Mouse (Mus musculus): ENCODE results near the gene Tas1r1.
A peak's percentile ranks its signal among the peaks of the same experiment; 100 is the strongest.
"Not testable (repeated sequence)": the region's sequence is repeated elsewhere in the genome, so short reads cannot be mapped to it uniquely, and the experiment has no call there.

Tas1r1 gene

DNA sequence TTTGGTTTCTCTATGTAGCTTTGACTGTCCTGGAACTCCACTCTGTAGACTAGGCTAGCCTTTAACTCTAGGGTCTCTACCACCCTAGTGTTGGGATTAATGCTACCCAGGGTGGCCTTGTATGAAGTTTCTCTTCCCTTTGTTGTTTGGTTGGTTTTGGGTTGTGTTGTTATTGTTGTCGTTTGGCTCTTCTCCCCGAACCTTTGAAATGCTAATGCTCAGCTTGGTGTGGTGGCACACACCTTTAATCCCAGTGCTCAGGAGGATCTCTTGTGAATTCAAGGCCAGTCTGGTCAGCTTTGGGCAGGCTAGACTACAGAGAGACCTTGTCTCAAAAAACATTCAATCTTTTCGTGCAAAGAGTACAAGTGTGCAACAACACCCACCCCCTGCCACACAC is 4.8 kb upstream of the Tas1r1 start:
- no peak for DNase-seq (ENCODE audit: low spot score in 2 of 2)

DNA sequence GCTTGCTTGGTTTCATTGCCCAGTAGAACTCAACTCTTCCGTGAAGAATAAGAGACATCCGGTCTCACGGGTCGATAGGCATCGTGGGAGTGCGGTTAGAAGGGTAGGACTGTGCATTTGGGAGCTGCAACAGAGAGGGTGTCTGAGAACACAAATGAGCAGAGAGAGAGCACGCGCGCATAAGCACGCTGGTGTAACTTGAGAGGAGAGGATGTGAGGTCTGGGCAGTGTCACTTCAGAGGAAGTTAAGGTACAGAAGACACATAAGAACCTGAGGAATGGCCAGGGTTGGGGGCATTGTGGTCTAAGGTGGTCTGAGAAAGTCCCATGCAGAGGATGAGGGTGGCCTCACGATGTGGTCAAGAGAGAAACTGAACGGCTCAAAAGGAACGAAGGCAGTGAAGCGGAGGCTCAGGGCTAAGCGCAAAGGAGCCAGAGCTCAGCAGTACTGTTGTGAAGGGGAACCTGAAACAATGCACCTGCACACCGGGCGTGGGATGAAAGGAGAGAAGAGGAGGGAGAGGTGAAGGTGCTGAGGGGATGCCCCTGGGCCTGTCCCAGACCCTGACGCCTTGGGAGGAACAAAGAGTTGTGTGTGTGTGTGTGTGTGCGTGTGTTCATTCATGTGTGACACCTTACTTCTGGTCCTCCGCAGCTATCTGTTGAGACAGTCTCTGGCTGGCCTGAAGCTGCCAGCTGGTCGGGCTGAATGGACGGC is 3.7 kb upstream of the Tas1r1 start:
- DNase-seq (ENCODE audit: low spot score in 2 of 2): no peak

DNA sequence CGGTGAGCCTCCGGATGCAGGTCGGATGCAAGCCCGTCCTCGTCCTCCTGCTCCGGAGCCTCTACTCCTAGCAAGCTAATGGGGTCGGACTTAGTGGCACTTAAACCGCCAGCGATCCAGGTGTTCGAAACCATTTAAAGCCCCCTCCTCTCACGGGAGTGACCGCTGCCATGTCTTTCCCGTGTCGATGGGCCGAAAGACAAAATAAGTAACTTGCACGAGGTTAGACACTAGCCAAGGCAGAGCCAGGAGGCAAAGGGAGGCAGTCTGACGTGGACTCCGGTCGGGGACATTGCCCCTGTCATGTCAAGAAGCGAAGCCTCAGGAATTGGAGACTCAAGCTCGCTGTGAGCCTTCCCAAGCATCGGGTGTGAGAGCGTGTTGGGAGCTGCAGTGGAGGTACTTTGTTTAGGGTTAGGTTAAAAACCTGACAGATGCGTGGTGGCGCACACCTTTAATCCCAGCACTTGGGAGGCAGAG is 1.5 kb upstream of the Tas1r1 start:
- DNase-seq (ENCODE audit: low spot score in 2 of 2): no peak

DNA sequence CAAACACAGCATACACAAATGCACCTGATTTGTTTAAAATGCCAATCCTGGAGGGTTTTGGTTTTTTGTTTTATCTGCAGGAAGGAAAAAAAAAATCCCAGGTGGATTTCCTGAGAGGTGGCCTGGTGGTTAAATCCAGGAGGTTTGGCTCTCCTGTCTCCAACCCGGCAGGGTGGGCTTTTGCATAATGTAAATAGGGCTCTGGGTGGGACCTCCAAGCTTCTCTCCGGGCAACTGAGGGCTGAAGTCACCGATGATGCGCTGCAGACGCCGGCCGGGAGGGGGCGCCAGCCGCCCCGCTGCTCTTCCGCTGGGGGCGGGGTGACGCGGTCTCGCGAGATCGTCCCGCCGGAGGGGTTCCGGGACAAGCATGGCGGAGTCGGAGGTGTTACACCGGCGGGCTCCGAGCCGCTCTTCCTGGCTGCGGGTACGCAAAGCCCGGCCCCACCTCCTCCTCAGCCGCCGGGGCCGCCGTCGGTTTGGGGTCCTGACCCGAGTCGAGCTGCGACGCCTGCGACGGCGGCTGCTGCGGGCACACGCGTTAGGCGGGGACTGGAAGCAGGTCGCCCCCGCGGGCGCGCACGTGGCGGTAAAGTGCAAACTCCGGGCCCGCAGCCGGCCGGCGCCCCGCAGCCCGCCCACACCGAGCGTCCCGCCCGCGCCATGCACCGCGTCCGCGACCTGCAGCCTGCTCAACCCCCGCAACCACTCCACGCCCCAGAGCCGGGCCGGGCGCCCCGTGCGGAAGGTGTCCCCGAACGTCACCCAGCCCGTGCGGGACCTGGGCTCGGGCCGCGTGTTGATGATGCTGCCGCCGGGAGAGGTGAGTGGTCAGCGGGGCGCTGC is 840 bp upstream of the Tas1r1 start, which contains the start of gene Nol9:
Gene Nol9 (plus strand): TSS at position 337 of the 846 bp plus-strand sequence.
- peak; percentile 84 to 93 for DNase-seq (ENCODE audit: low spot score in 2 of 2)

DNA sequence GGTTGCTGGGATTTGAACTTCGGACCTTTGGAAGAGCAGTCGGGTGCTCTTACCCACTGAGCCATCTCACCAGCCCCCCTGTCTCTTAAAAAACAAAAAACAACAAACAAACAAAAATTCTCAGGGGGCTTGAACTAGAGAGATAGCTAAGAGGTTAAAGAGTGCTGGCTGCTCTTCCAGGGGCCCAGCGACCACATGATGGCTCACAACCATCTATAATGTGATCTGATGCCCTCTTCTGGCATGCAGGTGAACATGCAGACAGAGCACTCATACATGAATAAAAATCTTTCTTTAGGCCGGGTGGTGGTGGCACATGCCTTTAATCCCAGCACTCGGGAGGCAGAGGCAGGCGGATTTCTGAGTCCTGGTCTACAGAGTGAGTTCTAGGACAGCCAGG is 1.9 kb downstream of the Tas1r1 start:
- not testable (repeated sequence) for DNase-seq (ENCODE audit: low spot score in 2 of 2)

DNA sequence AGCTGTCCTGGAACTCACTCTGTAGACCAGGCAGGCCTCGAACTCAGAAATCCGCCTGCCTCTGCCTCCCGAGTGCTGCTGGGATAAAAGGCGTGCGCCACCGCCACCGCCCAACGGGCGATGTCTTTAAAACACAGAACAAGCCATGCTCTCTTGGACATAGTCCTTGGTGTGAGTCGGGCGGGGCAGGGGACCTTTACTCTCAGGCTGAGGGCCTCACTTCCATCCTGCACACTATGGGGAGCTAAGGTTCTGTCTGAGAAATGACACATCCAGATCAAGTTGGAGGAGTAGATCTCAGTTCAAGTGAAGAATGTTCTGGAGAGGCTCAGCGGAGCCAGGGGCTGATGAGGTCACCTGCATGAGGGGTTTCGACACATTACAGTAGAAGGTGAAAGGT is 5.4 kb downstream of the Tas1r1 start:
- DNase-seq (ENCODE audit: low spot score in 2 of 2): no peak

DNA sequence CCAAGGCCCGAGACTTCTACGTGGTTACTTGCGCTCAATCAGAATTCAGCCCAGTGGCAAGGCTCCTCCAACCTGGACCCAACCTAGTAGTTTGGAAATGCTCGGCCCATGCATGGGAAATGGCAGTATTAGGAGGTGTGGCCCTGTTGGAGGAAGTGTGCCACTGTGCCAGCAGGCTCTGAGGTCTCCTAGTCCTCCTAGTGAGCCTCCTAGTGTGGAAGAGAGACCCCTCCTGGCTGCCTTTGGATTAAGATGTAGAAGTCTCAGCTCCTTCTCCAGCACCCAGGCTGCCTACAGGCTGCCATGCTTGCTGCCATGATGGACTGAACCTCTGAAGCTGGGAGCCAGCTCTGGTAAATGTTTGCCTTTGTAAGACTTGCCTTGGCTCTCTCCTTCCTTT is 8.4 kb downstream of the Tas1r1 start:
- no peak for DNase-seq (ENCODE audit: low spot score in 2 of 2)

DNA sequence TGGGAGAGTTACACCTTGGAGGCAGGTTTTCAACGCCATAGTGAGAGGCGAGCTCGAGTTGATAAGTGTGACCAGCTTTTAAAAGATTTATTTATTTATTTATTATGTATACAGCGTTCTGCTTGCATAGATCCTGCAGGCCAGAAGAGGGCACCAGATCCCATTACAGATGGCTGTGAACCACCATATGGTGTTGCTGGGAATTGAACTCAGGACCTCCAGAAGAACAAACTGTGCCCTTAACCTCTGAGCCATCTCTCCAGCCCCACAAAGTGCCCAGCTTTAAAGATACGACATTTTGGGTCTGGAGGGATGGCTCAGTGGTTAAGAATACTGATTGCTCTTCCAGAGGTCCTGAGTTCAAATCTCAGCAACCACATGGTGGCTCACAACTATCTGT is 9.3 kb downstream of the Tas1r1 start:
- DNase-seq (ENCODE audit: low spot score in 2 of 2): no peak

DNA sequence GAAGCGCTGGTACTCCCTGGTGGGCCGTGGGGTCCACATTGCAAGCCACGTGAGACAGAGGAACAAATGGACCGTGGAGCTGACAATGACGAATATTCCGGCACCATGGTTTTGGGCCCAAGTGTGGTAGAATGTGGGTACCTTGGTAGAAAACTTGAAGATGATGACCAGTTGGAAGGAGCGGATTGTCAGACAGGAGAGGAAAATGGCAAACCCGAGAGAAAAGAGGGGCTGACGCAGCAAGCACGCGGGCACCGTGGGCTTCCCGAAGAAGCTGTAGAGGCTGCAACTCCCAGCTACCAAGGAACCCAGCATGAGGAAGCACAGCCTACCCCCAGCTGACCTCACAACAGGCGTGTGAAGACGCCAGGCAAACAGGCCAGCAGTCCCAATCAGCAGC is 9.9 kb downstream of the Tas1r1 start:
- DNase-seq (ENCODE audit: low spot score in 2 of 2): no peak

DNA sequence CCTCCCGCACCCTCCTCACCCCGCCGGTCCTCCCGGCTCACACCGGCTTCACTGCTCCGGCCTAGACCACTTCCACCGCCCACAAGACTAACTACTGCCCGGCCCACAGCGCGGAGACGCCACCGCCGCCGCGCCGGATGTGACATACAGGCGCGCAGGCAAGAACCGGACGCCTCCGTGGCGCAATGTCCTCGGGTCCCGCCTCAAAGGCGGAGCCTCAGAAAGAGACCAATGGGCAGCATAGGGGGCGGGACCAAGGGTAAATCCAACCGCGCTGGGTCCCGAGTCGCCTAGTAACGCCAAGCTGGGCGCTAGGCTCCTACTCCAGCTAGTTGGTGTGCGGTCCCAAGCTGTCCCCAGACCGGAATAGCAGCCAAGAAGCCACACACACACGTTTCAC is 10.8 kb downstream of the Tas1r1 start, which contains the start of gene Zbtb48:
Gene Zbtb48 (minus strand): TSS at position 148 of the 400 bp plus-strand sequence.
- DNase-seq (ENCODE audit: low spot score in 2 of 2): peak; percentile 96

DNA sequence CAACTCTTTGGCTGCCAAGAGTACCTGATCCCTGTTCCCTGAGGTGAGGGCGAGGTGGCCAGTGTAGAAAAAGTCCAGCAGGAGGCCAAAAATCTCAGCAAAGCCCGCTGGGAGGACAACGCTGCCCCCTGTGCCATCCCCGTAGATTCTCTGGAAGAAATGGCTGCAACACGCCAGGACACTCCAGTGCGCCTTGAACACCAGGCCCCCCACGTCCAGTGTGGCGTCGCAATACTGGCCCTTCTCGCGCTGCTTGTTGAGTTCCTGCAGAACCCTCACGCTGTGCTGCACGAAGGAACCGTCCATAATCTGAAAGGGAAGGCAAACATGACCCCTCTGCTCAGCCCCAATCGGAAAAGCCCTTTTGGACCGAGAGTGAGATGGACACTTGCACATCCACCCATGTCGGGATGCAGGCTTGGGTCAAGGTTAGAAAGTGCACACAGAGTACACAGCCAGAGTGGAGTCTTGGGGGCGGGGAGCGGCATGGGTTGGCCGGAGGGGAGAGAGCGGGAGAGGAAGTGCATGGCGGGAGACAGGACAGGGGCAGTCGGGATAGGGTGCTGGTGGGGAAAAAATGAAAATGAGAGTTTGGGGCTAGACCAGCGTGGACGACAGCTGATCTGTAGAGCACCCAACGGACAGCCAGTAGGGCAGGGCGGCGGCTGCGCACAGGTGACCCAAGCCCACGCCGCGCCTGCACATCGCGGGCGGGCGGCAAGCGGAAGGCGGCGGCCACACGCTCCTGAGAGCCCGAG is 11.4 kb downstream of the Tas1r1 start:
- no peak for DNase-seq (ENCODE audit: low spot score in 2 of 2)

DNA sequence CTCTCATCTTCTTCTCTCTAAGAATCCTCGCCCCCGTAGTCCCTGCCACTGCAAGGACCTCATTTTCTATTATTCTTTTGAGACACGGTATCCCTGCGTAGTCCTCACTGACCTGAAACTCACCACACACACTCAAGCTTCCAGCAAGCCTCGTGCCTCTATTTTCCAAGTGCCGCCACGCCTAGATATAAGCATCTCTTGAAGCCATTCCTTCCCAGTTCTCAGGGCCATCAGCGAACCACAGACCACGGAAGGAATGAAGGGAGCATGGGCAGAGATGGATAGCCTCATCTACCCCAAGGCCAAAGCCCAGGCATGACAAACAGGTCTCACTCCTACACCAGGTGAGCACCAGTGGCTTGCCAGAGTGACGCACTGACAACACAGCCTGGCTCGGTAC is 13.8 kb downstream of the Tas1r1 start:
- DNase-seq (ENCODE audit: low spot score in 2 of 2): no peak

DNA sequence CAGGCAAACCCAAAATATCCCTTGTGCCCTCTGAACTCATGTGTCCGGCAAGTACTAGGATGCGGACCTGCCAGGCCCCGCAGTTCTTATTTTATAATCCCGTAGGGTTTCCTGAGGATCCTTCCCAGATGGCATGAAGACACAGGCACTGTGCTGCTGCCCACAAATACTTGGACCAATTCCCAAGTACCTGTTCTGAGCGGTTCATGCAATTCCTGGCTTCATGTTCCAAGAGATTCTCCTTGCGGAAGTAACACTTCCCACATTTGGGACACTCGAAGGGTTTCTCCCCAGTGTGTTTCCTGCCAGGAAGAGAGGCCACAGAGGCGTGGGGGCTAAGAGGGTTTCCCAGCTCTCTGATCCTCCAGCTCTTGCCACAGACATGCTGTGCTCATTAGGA is 15.9 kb downstream of the Tas1r1 start:
- no peak for DNase-seq (ENCODE audit: low spot score in 2 of 2)

DNA sequence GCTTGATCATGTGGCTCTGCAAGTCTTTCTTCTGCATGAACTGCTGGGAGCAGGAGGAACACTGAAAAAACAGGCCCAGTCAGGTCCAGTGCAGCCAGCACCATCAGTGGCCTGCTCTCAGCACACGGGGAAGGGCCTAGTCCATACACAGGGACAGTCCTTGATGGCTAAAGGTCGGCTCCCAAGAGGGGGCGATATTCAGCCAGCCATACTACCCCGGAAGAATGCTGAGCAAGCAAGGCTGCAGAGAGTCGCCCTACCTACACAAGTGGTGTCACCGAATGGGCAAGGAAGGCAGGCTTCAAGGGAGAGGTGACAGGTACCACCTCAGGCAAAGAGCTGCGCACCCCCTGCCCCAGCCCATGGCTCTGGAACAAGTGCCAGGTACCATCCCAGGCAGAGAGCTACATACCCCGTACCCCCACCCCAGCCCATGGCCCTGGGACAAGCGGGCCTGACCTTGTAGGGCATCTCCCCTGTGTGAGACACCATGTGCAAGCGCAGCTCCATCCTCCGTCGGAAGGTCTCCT is 16.7 kb downstream of the Tas1r1 start:
- DNase-seq (ENCODE audit: low spot score in 2 of 2): no peak

DNA sequence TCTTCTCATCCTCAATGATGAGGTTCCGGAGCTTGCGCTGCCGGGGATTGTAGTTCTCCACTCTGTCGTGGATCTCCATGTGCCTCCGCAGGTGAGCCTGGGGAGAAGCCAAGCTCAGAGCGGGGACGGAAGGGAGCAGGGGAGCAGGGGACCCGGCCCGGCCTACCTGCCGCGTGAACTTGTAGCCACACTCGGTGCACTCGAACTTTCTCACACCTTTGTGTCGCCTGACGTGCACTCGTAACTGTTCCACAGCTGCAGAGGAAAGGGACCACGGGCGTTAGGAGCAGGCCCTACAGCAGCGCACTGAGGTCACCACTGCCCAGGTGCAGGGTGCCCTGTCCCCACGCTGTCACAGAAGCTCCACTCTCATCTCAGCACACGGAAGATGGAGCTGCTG is 18.3 kb downstream of the Tas1r1 start:
- no peak for DNase-seq (ENCODE audit: low spot score in 2 of 2)

DNA sequence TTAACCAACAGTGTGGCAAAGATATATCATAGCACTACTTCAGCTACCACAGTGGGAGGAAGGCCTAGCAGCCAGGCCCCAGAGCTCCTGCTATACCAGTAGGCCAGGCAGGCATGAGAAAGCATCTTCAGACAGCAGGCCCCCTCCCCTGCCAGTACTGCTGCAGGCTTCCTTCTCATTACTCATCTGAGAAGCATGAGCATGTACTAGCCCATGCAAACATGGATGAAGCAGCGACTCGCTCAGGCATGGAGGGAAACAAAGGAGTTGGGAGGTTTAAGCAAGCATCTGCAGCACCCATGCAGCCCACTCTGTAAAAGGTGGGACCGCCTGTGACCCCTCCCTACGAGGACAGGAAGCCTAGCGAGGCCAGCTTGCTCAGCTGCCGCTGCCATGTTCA is 19.3 kb downstream of the Tas1r1 start:
- no peak for DNase-seq (ENCODE audit: low spot score in 2 of 2)

DNA sequence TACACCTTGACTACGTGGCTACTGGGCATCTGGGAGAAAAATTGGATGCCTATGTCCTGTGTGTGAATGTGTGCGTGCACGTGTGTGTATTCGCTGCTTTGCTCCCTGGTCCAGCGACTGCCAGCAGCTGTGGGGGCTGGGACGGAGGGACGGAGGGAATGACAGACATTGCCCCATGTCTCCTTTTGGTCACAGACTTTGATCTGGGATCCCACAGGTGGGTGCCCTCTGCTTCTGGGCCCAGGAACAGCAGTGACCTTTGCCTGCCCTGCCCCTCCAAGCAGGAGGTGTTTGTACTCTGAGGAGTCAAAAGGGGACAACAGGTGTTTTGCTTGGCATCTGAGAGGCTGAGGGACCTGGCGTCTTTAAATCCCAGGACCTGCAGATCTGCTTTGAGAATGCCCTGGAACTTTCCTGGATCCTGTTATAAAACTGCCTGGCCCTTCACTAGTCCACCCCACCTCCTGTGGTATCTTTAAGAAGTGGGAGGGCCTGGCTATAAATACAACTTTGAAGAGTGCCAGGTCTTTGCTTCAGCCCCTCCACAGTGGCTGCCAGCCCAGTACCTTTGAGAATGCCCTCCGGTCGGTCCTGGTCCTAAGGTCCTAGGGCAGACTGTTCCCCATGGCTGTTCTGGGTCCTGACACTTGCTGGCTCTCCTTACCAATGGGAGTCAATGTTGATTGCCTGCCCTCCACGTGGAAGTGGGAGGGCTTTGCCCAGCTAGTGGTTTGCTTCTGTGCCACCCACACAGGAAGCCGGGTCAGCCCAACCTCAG is 25.1 kb downstream of the Tas1r1 start:
- no peak for DNase-seq (ENCODE audit: low spot score in 2 of 2)

DNA sequence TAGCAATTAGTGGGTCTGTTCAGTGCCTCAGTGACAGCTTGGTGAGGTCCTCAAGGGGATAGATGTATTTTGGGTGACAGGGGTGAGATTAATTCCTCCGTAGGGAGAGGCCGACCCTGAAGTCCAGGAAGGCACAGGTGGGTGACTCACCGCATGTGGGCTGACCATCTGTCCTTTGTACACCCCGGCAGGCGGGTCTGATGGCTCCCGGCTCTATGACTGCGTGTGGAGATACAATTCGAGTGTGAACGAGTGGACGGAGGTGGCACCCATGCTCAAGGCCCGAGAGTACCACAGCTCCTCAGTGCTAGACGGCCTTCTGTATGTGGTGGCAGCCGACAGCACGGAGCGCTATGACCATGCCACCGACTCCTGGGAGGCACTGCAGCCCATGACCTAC is 26.3 kb downstream of the Tas1r1 start:
- no peak for DNase-seq (ENCODE audit: low spot score in 2 of 2)

DNA sequence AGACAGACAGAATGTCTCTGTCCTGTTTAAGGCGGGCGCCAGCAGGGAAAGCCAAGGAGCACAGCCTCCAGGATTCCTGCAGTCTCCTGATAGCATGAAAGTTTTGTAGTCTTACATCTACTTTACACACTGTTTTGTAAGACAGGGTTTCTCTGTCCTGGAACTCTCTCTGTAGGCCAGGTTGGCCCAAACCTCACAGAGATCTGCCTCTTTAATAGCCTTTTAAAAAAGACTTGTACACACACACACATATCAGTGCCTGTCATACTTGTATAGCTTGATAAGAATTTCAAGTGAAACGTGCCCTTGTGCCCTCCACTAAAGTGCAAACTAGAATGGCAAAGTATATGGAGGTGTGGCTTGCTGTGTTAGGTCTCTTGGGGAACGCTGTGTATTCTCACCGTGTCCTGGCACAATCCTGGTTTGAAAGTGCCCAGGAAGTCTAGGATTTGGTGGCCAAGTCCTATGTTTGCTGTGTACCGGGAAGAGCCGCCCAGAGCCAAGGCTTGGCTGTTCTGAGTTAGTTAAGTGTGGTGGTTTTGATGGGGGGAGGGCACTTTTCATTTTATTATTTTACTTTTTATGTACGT is 27.1 kb downstream of the Tas1r1 start:
- no peak for DNase-seq (ENCODE audit: low spot score in 2 of 2)

DNA sequence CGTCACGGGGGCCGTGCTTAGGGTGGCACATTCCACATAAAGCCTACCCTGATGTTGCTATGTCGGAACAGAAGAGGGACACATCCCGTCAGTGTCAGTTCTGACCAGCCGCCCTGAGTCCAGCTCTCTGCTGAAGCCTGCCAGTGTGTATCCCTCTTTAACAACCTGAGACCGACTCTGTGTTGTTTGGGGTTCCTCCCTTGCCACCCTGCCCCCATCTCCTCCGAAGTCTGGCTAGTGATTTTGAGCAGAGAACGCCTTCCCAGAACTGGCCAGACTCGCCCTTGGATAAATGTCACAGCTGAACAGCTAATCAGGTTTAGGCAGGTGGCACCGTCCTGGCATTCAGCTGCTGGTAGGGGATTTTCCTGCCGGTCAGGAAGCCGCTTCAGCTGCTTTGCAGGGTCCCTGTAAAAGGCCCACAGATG is 27.6 kb downstream of the Tas1r1 start:
- DNase-seq (ENCODE audit: low spot score in 2 of 2): no peak

All from frontal cortex, postnatal 10 days (tissue).